Mouse (Mus musculus) heart, embryonic 13.5 days (tissue): ENCODE measurements around the gene Tfcp2. TPM values are rescaled to one million over a fixed set of nuclear protein-coding genes. Genes with fewer than 3 reads are reported as not detected.
A peak's percentile ranks its signal among the peaks of the same experiment; 100 is the strongest.
"Not testable (repeated sequence)": the region's sequence is repeated elsewhere in the genome, so short reads cannot be mapped to it uniquely, and the experiment has no call there.

Experiments
- ATAC-seq: fragments of 200-750 bp; cut with Nextera tagmentation; 2 replicates; pipeline ENCODE4 v1.8.0; 2017; ENCODE audit warnings: moderate TSS enrichment; ENCODE audit not compliant: insufficient number of reproducible peaks, low FRiP score, low TSS enrichment; ENCODE audit errors: extremely low read depth
- H3K27ac ChIP-seq: fragments of 300-500 bp; sonication (generic); replicated peaks from 2 replicates; pipeline ENCODE4 v1.5.1; 2015; ENCODE audit warnings: moderate library complexity, mild to moderate bottlenecking, inconsistent platforms
- H3K27me3 ChIP-seq: fragments of 300-500 bp; sonication (generic); replicated peaks from 2 replicates; pipeline ENCODE4 v1.6.1; 2015; ENCODE audit warnings: mild to moderate bottlenecking, inconsistent platforms
- H3K36me3 ChIP-seq: fragments of 300-500 bp; sonication (generic); 2 replicates; pipeline ENCODE4 v1.6.1; 2015; ENCODE audit warnings: mild to moderate bottlenecking, inconsistent platforms
- H3K4me1 ChIP-seq: fragments of 300-500 bp; sonication (generic); 2 replicates; pipeline ENCODE4 v1.6.1; 2015; ENCODE audit warnings: inconsistent platforms
- H3K4me2 ChIP-seq: fragments of 300-500 bp; sonication (generic); 2 replicates; pipeline ENCODE4 v1.6.1; 2015; ENCODE audit warnings: inconsistent platforms, mild to moderate bottlenecking, moderate library complexity
- H3K4me3 ChIP-seq: fragments of 300-500 bp; sonication (generic); 2 replicates; pipeline ENCODE4 v1.5.1; 2015; ENCODE audit warnings: moderate library complexity, mild to moderate bottlenecking, inconsistent platforms
- H3K9ac ChIP-seq: fragments of 300-500 bp; sonication (generic); 2 replicates; pipeline ENCODE4 v1.6.1; 2015; ENCODE audit warnings: inconsistent platforms, mild to moderate bottlenecking, moderate library complexity
- H3K9me3 ChIP-seq: fragments of 300-500 bp; sonication (generic); 2 replicates; pipeline ENCODE4 v1.6.1; 2016; ENCODE audit warnings: inconsistent platforms
- WGBS: fragments of 180-500 bp; shearing (Covaris S2); methylation state at CpG from one replicate; pipeline ENCODE4 v1.1.7; 2015; ENCODE audit warnings: mixed read lengths; 5-methylcytosine and 5-hydroxymethylcytosine counted together
- polyA plus RNA-seq: library from polyadenylated mRNA; unstranded; fragments of >200 nt; fragmentation: Nextera tagmentation; extraction: Ambion mirVana; gene quantifications from 2 replicates; pipeline ENCODE4 v1.2.1, GENCODE M21; 2015

Tfcp2 gene
- polyA plus RNA-seq, 1 experiment from 2014 or later, result 20.6 TPM

- Histone ChIP-seq H3K27me3 (no peaks in the 10 kb centered on the region), H3K4me1 (peaks cover 20% of the 10 kb centered on the region), H3K4me2 (no peak overlapping the region; the same call in 1 of the 2 replicates), H3K36me3 (no peaks in the 10 kb centered on the region), H3K4me3 (no peak overlapping the region), H3K9ac (no peak overlapping the region), H3K9me3 (no peaks in the 10 kb centered on the region), H3K27ac (no peak overlapping the region)
- ATAC-seq, result no peak
- WGBS, result 52% methylated on average over 5 of the region's 5 CpGs
These were observed 4.2 kb upstream of the Tfcp2 start for GRCm38 (mm10) chr15:100555965-100556364.

- 87% methylated on average over 4 of the region's 4 CpGs for WGBS
- no peak for ATAC-seq
- no peak overlapping the region for H3K27ac ChIP-seq
- peaks cover 38% of the 10 kb centered on the region for H3K36me3 ChIP-seq
- peak overlapping the region; percentile 86 for H3K4me2 ChIP-seq
- peak overlapping the region; percentile 79 for H3K4me3 ChIP-seq
- peaks cover 19% of the 10 kb centered on the region for H3K4me1 ChIP-seq
- H3K9me3 ChIP-seq, result peaks cover 6% of the 10 kb centered on the region; the same call in 1 of the 2 replicates
- peak overlapping the region; percentile 94 for H3K9ac ChIP-seq
- no peaks in the 10 kb centered on the region for H3K27me3 ChIP-seq
These were observed 1.5 kb downstream of the Tfcp2 start for GRCm38 (mm10) chr15:100550280-100550679.

GRCm38 (mm10) chr15:100543651-100544030 lies 8.2 kb downstream of the Tfcp2 start:
- H3K4me2 ChIP-seq, H3K27me3 ChIP-seq, H3K9me3 ChIP-seq, H3K27ac ChIP-seq, H3K4me3 ChIP-seq, H3K9ac ChIP-seq, ATAC-seq, H3K4me1 ChIP-seq: not testable (repeated sequence)
- H3K36me3 ChIP-seq, result peaks cover 51% of the 10 kb centered on the region
- WGBS, result 94% methylated on average over 14 of the region's 14 CpGs

- not testable (repeated sequence) for H3K27ac ChIP-seq, H3K4me3 ChIP-seq, H3K9me3 ChIP-seq, H3K27me3 ChIP-seq, ATAC-seq, H3K4me2 ChIP-seq, H3K4me1 ChIP-seq, H3K9ac ChIP-seq
- H3K36me3 ChIP-seq, result peaks cover 45% of the 10 kb centered on the region
- WGBS, result 90% methylated on average over 28 of the region's 28 CpGs
These were observed 8.7 kb downstream of the Tfcp2 start for GRCm38 (mm10) chr15:100542876-100543650.

- Histone ChIP-seq H3K9me3 (peaks cover 7% of the 10 kb centered on the region; the same call in 1 of the 2 replicates), H3K9ac (no peak overlapping the region), H3K27ac (0 out of 2 replicates have a peak overlapping the region, but pooled peaks have one; percentile 42), H3K36me3 (peaks cover 43% of the 10 kb centered on the region), H3K27me3 (no peaks in the 10 kb centered on the region), H3K4me2 (no peak overlapping the region), H3K4me3 (no peak overlapping the region), H3K4me1 (0 out of 2 replicates have a peak, but pooled peaks cover 7% of the 10 kb centered on the region)
- WGBS, result 87% methylated on average over 4 of the region's 4 CpGs
- ATAC-seq, result no peak
These were observed 10.4 kb downstream of the Tfcp2 start for GRCm38 (mm10) chr15:100541426-100541825.

GRCm38 (mm10) chr15:100541001-100541400 lies 10.8 kb downstream of the Tfcp2 start:
- not testable (repeated sequence) for H3K9ac ChIP-seq, H3K9me3 ChIP-seq, H3K27me3 ChIP-seq, H3K4me2 ChIP-seq, H3K4me1 ChIP-seq, ATAC-seq, H3K4me3 ChIP-seq
- WGBS, result 35% methylated on average over 1 of the region's 1 CpGs
- Histone ChIP-seq H3K36me3 (peaks cover 42% of the 10 kb centered on the region), H3K27ac (peak overlapping the region; percentile 42; the same call in 1 of the 2 replicates)

- Histone ChIP-seq H3K9ac (no peak overlapping the region), H3K27me3 (no peaks in the 10 kb centered on the region), H3K36me3 (peaks cover 49% of the 10 kb centered on the region), H3K4me2 (no peak overlapping the region), H3K4me1 (0 out of 2 replicates have a peak, but pooled peaks cover 7% of the 10 kb centered on the region), H3K9me3 (no peaks in the 10 kb centered on the region), H3K4me3 (no peak overlapping the region), H3K27ac (no peak overlapping the region)
- 89% methylated on average over 9 of the region's 9 CpGs for WGBS
- no peak for ATAC-seq
These were observed 12.4 kb downstream of the Tfcp2 start for GRCm38 (mm10) chr15:100539411-100539810.

DNA sequence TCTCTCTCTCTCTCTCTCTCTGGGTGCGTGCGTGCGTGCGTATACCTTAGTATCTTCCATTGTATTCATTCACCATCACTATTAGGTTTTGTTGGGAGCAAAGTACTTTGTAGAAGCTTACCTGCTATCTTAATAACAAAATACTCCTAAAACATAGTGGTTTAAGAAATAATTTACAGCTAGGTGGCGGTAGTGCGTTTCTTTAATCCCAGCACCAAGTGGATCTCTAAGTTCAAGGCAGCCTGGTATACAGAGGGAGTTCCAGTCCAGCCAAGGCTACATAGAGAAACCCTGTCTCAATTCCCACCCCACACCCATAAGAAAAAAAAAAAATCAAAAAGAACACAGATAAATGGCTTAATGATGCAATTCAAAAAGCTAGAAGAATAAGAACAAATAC lies 13.9 kb downstream of the Tfcp2 start:
- 83% methylated on average over 6 of the region's 6 CpGs for WGBS
- ATAC-seq, result no peak
- H3K4me2 ChIP-seq, result no peak overlapping the region

DNA sequence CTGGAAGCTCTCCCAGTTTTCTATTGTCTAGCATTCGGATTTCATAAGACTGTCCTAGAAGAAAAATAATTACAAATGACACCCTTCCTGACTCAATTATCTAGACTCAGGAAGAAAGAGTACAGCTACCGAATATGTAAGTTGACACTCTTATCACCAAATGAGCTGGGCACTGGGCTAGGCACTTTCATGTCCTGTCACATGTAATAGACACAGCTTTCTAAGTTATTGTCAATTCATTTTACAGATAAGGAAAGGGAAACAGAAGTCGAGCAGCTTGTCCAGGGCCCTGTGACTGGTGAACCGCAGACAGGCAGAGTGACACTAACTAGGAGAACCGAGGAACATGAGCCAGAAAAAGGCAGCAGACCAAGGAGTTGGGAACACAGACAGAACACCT lies 23.9 kb downstream of the Tfcp2 start:
- Histone ChIP-seq H3K27me3 (no peaks in the 10 kb centered on the region), H3K9me3 (no peaks in the 10 kb centered on the region), H3K4me2 (no peak overlapping the region), H3K27ac (0 out of 2 replicates have a peak overlapping the region, but pooled peaks have one; percentile 15), H3K4me3 (no peak overlapping the region), H3K36me3 (peaks cover 34% of the 10 kb centered on the region), H3K9ac (no peak overlapping the region), H3K4me1 (peaks cover 5% of the 10 kb centered on the region)
- 40% methylated on average over 5 of the region's 5 CpGs for WGBS
- ATAC-seq, result no peak

More for the DNA sequence above, 13.9 kb downstream of the Tfcp2 start:
- H3K9me3 ChIP-seq, result no peaks in the 10 kb centered on the region
- H3K9ac ChIP-seq, result no peak overlapping the region
- 0 out of 2 replicates have a peak, but pooled peaks cover 7% of the 10 kb centered on the region for H3K4me1 ChIP-seq
- H3K4me3 ChIP-seq, result no peak overlapping the region
- no peak overlapping the region for H3K27ac ChIP-seq
- H3K36me3 ChIP-seq, result peaks cover 45% of the 10 kb centered on the region
- H3K27me3 ChIP-seq, result no peaks in the 10 kb centered on the region

DNA sequence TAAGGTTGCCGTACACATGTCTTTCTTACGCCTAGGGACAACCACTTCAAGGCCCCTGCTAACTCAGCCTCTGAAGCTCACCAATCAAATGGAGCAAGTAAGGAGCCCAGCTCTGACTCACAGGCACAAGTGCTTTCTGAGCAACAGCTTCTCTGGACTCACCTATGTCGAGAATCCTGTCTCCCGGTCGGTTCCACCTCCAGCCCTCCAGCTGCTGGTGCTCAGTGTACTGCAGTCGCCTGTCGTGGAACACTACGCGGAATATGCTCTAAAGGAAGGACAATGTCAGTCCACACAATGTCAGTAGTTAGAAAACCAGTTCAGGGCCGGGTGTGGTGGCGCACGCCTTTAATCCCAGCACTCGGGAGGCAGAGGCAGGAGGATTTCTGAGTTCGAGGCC lies 26.4 kb downstream of the Tfcp2 start:
- H3K27me3 ChIP-seq, result no peaks in the 10 kb centered on the region
- peaks cover 5% of the 10 kb centered on the region for H3K4me1 ChIP-seq
- no peaks in the 10 kb centered on the region for H3K9me3 ChIP-seq
- no peak overlapping the region for H3K27ac ChIP-seq
- no peak for ATAC-seq
- H3K36me3 ChIP-seq, result peaks cover 50% of the 10 kb centered on the region
- no peak overlapping the region for H3K4me3 ChIP-seq
- no peak overlapping the region for H3K4me2 ChIP-seq
- WGBS, result 91% methylated on average over 14 of the region's 14 CpGs
- no peak overlapping the region for H3K9ac ChIP-seq

DNA sequence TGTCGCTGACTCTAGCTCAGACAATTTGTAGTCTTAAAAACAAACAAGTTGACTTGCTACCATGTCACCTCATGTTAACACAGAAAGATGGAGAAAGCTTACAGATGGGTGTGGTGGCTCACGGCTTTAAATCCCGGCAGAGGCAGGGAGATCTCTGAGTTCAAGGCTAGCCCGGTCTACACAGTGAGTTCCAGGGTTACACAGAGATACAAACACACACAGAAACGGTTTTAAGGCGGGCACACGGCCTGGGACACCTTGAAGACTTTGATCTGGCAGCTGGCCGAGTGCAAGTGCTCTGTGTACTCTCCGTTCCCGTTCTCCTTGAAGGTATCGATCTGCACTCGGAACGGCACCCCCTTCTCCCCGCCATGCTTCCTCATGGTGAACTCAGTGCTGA lies 31.5 kb downstream of the Tfcp2 start:
- Histone ChIP-seq H3K9ac (no peak overlapping the region), H3K27me3 (no peaks in the 10 kb centered on the region), H3K9me3 (no peaks in the 10 kb centered on the region), H3K27ac (no peak overlapping the region), H3K4me1 (no peaks in the 10 kb centered on the region), H3K36me3 (peaks cover 79% of the 10 kb centered on the region), H3K4me2 (no peak overlapping the region), H3K4me3 (no peak overlapping the region)
- no peak for ATAC-seq
- WGBS, result 82% methylated on average over 14 of the region's 14 CpGs

DNA sequence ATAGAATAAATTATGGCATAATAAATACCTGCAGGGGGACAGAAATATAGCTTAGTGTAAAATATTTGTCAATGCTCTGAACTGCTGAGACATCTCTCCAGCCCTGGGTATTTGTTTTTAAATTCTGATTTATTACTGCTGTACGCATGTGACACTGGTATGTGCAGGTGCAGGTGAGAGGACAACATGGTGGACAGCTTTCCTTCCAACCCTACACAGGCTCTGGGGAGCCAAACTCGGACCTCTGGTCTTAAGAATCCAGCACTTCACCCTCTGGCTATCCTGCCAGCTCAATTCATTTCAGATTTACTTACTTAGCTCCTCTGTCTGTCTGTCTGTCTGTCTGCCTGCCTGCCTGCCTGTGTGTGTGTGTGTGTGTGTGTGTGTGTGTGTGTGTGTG lies 36.7 kb downstream of the Tfcp2 start:
- Histone ChIP-seq H3K27ac (no peak overlapping the region), H3K9me3 (no peaks in the 10 kb centered on the region), H3K27me3 (no peaks in the 10 kb centered on the region), H3K4me1 (peaks cover 7% of the 10 kb centered on the region), H3K4me3 (no peak overlapping the region), H3K36me3 (peaks cover 88% of the 10 kb centered on the region), H3K9ac (no peak overlapping the region), H3K4me2 (no peak overlapping the region)
- ATAC-seq, result no peak
- 84% methylated on average over 2 of the region's 2 CpGs for WGBS
